Comparison of ENCODE assay signal across 20 mouse cellular contexts in genomic region chr3:52143017-52143416, GRCm38 (mm10). TPM values are rescaled to one million over a fixed set of nuclear protein-coding genes. Genes with fewer than 3 reads are reported as not detected.
DNase-seq lines count a peak whose midpoint lies in the region; ATAC-seq and TF ChIP-seq lines count a peak whose summit lies in the region.
"Had no signal": no experiment of that assay in that cellular context is flagged by ENCODE, and none has a peak within 500 bp of the region (broad histone marks: within the 10 kb centered on the region; RNA-seq: fewer than 3 reads in every experiment).

No protein-coding gene starts in this region.

- peak; percentile 49; the same call in 1 of the 2 replicates for ATAC-seq in heart, postnatal 0 days (ENCODE audit: insufficient read depth, low read depth)
- ATAC-seq in lung, embryonic 15.5 days (ENCODE audit: borderline replicate concordance, extremely low read depth, low FRiP score, low TSS enrichment) = peak; percentile 46; the same call in 1 of the 2 replicates
- ATAC-seq: CD4-positive, CD25-positive, alpha-beta regulatory T cell, adult 4 months; forebrain, embryonic 13.5 days; forebrain, postnatal 0 days; hindbrain, postnatal 0 days had no signal

- peak; percentile 23 for DNase-seq in embryo, embryonic 10 days (ENCODE audit: low spot score)
- no peak for DNase-seq in embryo, embryonic 9.5 days (ENCODE audit: extremely low spot score)
- DNase-seq in heart, postnatal 0 days (ENCODE audit: low spot score) = peak; percentile 27
- DNase-seq in heart, postnatal 36 days = no peak
- DNase-seq in lung, postnatal 36 days = no peak
- peak; percentile 14 for DNase-seq in Muller cell, postnatal 12 days (ENCODE audit: inconsistent ontology term)
- no peak for DNase-seq in spleen, postnatal 10 days (ENCODE audit: low spot score in 2 of 2)
- DNase-seq: adrenal gland, postnatal 14 days; B cell, adult 2 months; cerebellum, adult 18-20 months; cerebellum, adult 9-11 months; cerebellum, postnatal 36 days; forebrain, postnatal 0 days; gastrocnemius, postnatal 14 days had no signal

- TF ChIP-seq CTCF in heart, postnatal 0 days (IDR thresholded peaks at IDR 0.05; ENCODE audit: low read depth) = no peak

- 65% methylated on average over 7 of the region's 7 CpGs for WGBS in heart, postnatal 0 days
- WGBS in lung, embryonic 15.5 days = 58% methylated on average over 7 of the region's 7 CpGs

- no peaks in the 10 kb centered on the region for H3K9me3 ChIP-seq in heart, postnatal 0 days (replicated peaks; ENCODE audit: control insufficient read depth, low read length)
- H3K9me3 ChIP-seq in lung, embryonic 15.5 days = no peaks in the 10 kb centered on the region
- H3K9me3 ChIP-seq: forebrain, embryonic 13.5 days; hindbrain, embryonic 13.5 days had no signal

- no peak for TF ChIP-seq EP300 in heart, postnatal 0 days (IDR thresholded peaks at IDR 0.05; ENCODE audit: low read depth)

- no peak overlapping the region for H3K9ac ChIP-seq in heart, postnatal 0 days (replicated peaks; ENCODE audit: low read depth, low read length)
- H3K9ac ChIP-seq in lung, embryonic 15.5 days = no peak overlapping the region
- H3K9ac ChIP-seq: forebrain, embryonic 13.5 days; forebrain, postnatal 0 days; hindbrain, embryonic 13.5 days had no signal

- no peak overlapping the region for H3K4me2 ChIP-seq in heart, postnatal 0 days (ENCODE audit: low read depth, low read length)
- H3K4me2 ChIP-seq in lung, embryonic 15.5 days = no peak overlapping the region
- H3K4me2 ChIP-seq: forebrain, embryonic 13.5 days; hindbrain, embryonic 13.5 days had no signal

- H3K4me3 ChIP-seq in heart, postnatal 0 days (ENCODE audit: low read depth, low read length) = no peak overlapping the region
- H3K4me3 ChIP-seq in lung, embryonic 15.5 days = no peak overlapping the region
- H3K4me3 ChIP-seq: forebrain, embryonic 13.5 days; hindbrain, embryonic 13.5 days had no signal

- peaks cover 4% of the 10 kb centered on the region; the same call in 1 of the 2 replicates for H3K4me1 ChIP-seq in heart, postnatal 0 days (ENCODE audit: control insufficient read depth, insufficient read depth)
- H3K4me1 ChIP-seq in lung, embryonic 15.5 days = 0 out of 2 replicates have a peak, but pooled peaks cover 9% of the 10 kb centered on the region
- H3K4me1 ChIP-seq: forebrain, embryonic 13.5 days had no signal

- H3K27ac ChIP-seq in heart, postnatal 0 days (ENCODE audit: low read depth) = no peak overlapping the region
- H3K27ac ChIP-seq in lung, embryonic 15.5 days = no peak overlapping the region
- H3K27ac ChIP-seq: forebrain, embryonic 13.5 days; hindbrain, embryonic 13.5 days; hindbrain, postnatal 0 days had no signal

- intact Hi-C loops in heart, postnatal 36 days (cut with DNase I) = no loop called here

- H3K27me3 ChIP-seq in heart, postnatal 0 days (ENCODE audit: control insufficient read depth, insufficient read depth, low read length) = no peaks in the 10 kb centered on the region
- no peaks in the 10 kb centered on the region for H3K27me3 ChIP-seq in lung, embryonic 15.5 days
- H3K27me3 ChIP-seq: forebrain, embryonic 13.5 days; hindbrain, embryonic 13.5 days had no signal

- no peaks in the 10 kb centered on the region for H3K36me3 ChIP-seq in heart, postnatal 0 days (replicated peaks; ENCODE audit: control insufficient read depth, insufficient read depth, low read length)
- no peaks in the 10 kb centered on the region for H3K36me3 ChIP-seq in lung, embryonic 15.5 days
- H3K36me3 ChIP-seq: G1E; hindbrain, embryonic 13.5 days had no signal

RNA-seq across cellular contexts. Expression of gene Maml3, which starts 38.1 kb away (rescaled TPM):
- 5.8 and 6.2 TPM in 2 replicates for total RNA-seq in heart, postnatal 0 days (2014; rRNA removed; ENCODE audit: low replicate concordance)
- polyA plus RNA-seq in heart, postnatal 0 days (2015; fragmentation: Nextera tagmentation; extraction: Ambion mirVana) = 1.5 and 1.6 TPM in 2 replicates
- total RNA-seq in heart, postnatal 36 days (2021) = 1 to 10 TPM; 1.8 to 5.0 TPM
- polyA plus RNA-seq in lung, embryonic 15.5 days (2015; fragmentation: Nextera tagmentation; extraction: Ambion mirVana) = 7.4 and 8.4 TPM in 2 replicates

Comparison
In these comparisons a context has a peak if more than half of its experiments do, and no peak if none do; other contexts are left out.
1. DNase-seq: peak in embryo, embryonic 10 days (single experiment), heart, postnatal 0 days (single experiment) and Muller cell, postnatal 12 days (single experiment); none in embryo, embryonic 9.5 days (single experiment), heart, postnatal 36 days (0 of 2), lung, postnatal 36 days (single experiment) and spleen, postnatal 10 days (0 of 2).